Mouse (Mus musculus): ENCODE measurements at regions not wholly inside any gene's neighbourhood (a gene's known extent, or its start where the extent isn't known, plus 50 kb on each side); places are given as distances from the start of the nearest gene placed in this dataset.

GRCm38 (mm10) chr16:54770871-54771270, 526.9 kb downstream of the Zpld1 start:
- no peak overlapping the region for H3K4me2 ChIP-seq (replicated peaks)
- H3K9ac ChIP-seq (replicated peaks): no peak overlapping the region
- 93% methylated on average over 4 of the region's 4 CpGs for WGBS
- ATAC-seq (ENCODE audit: low FRiP score, low read depth): no peak
- no peak overlapping the region for H3K27ac ChIP-seq (replicated peaks)
- no peaks in the 10 kb centered on the region for H3K4me1 ChIP-seq
- no peaks in the 10 kb centered on the region for H3K27me3 ChIP-seq
- no peaks in the 10 kb centered on the region for H3K36me3 ChIP-seq
- no peak overlapping the region for H3K4me3 ChIP-seq
- no peaks in the 10 kb centered on the region for H3K9me3 ChIP-seq

- 89% methylated on average over 1 of the region's 1 CpGs for WGBS
- H3K4me3 ChIP-seq: no peak overlapping the region
- no peaks in the 10 kb centered on the region for H3K4me1 ChIP-seq
- H3K9ac ChIP-seq (replicated peaks): no peak overlapping the region
- H3K9me3 ChIP-seq: no peaks in the 10 kb centered on the region
- no peak overlapping the region for H3K4me2 ChIP-seq (replicated peaks)
- no peak for ATAC-seq (ENCODE audit: low FRiP score, low read depth)
- H3K27ac ChIP-seq (replicated peaks): no peak overlapping the region
- no peaks in the 10 kb centered on the region for H3K36me3 ChIP-seq
- no peaks in the 10 kb centered on the region for H3K27me3 ChIP-seq
These were observed 553.6 kb downstream of the Zpld1 start for GRCm38 (mm10) chr16:54744188-54744587.

GRCm38 (mm10) chr16:54733516-54733915, 564.3 kb downstream of the Zpld1 start:
- no peak overlapping the region for H3K4me2 ChIP-seq (replicated peaks)
- no peaks in the 10 kb centered on the region for H3K36me3 ChIP-seq
- H3K9me3 ChIP-seq: no peaks in the 10 kb centered on the region
- 87% methylated on average over 2 of the region's 2 CpGs for WGBS
- no peak overlapping the region for H3K27ac ChIP-seq (replicated peaks)
- H3K9ac ChIP-seq (replicated peaks): no peak overlapping the region
- H3K4me1 ChIP-seq: no peaks in the 10 kb centered on the region
- H3K27me3 ChIP-seq: no peaks in the 10 kb centered on the region
- H3K4me3 ChIP-seq: no peak overlapping the region
- ATAC-seq (ENCODE audit: low FRiP score, low read depth): no peak

GRCm38 (mm10) chr16:54707880-54708279, 589.9 kb downstream of the Zpld1 start:
- ATAC-seq (ENCODE audit: low FRiP score, low read depth): no peak

GRCm38 (mm10) chr16:54682815-54683214, 615.0 kb downstream of the Zpld1 start:
- ATAC-seq (ENCODE audit: low FRiP score, low read depth): no peak

More at GRCm38 (mm10) chr16:54707880-54708279, 589.9 kb downstream of the Zpld1 start:
- Histone ChIP-seq H3K27me3 (no peaks in the 10 kb centered on the region), H3K9ac (replicated peaks) (no peak overlapping the region), H3K4me3 (no peak overlapping the region), H3K9me3 (no peaks in the 10 kb centered on the region), H3K27ac (replicated peaks) (no peak overlapping the region), H3K4me1 (no peaks in the 10 kb centered on the region), H3K4me2 (replicated peaks) (no peak overlapping the region), H3K36me3 (no peaks in the 10 kb centered on the region)
- WGBS: 82% methylated on average over 3 of the region's 3 CpGs

GRCm38 (mm10) chr16:54648728-54649525, 648.9 kb downstream of the Zpld1 start:
- Histone ChIP-seq H3K9me3 (no peaks in the 10 kb centered on the region), H3K36me3 (no peaks in the 10 kb centered on the region), H3K27me3 (no peaks in the 10 kb centered on the region), H3K9ac (replicated peaks) (no peak overlapping the region), H3K4me2 (replicated peaks) (no peak overlapping the region), H3K4me1 (no peaks in the 10 kb centered on the region), H3K4me3 (no peak overlapping the region), H3K27ac (replicated peaks) (no peak overlapping the region)
- ATAC-seq (ENCODE audit: low FRiP score, low read depth): no peak
- 88% methylated on average over 7 of the region's 7 CpGs for WGBS

More at GRCm38 (mm10) chr16:54682815-54683214, 615.0 kb downstream of the Zpld1 start:
- H3K4me2 ChIP-seq (replicated peaks): no peak overlapping the region
- 27% methylated on average over 4 of the region's 4 CpGs for WGBS
- no peak overlapping the region for H3K4me3 ChIP-seq
- H3K27ac ChIP-seq (replicated peaks): no peak overlapping the region
- H3K4me1 ChIP-seq: no peaks in the 10 kb centered on the region
- no peaks in the 10 kb centered on the region for H3K36me3 ChIP-seq
- H3K9me3 ChIP-seq: no peaks in the 10 kb centered on the region
- no peaks in the 10 kb centered on the region for H3K27me3 ChIP-seq
- H3K9ac ChIP-seq (replicated peaks): no peak overlapping the region

GRCm38 (mm10) chr16:54647821-54648220, 650.0 kb downstream of the Zpld1 start:
- Histone ChIP-seq H3K4me3 (no peak overlapping the region), H3K27me3 (no peaks in the 10 kb centered on the region), H3K9ac (replicated peaks) (no peak overlapping the region), H3K9me3 (no peaks in the 10 kb centered on the region), H3K4me2 (replicated peaks) (no peak overlapping the region), H3K4me1 (no peaks in the 10 kb centered on the region), H3K36me3 (no peaks in the 10 kb centered on the region), H3K27ac (replicated peaks) (no peak overlapping the region)
- WGBS: 81% methylated on average over 2 of the region's 2 CpGs
- ATAC-seq (ENCODE audit: low FRiP score, low read depth): no peak

- Histone ChIP-seq H3K4me3 (no peak overlapping the region), H3K9ac (replicated peaks) (no peak overlapping the region), H3K36me3 (no peaks in the 10 kb centered on the region), H3K27me3 (no peaks in the 10 kb centered on the region), H3K27ac (replicated peaks) (no peak overlapping the region), H3K4me2 (replicated peaks) (no peak overlapping the region), H3K9me3 (no peaks in the 10 kb centered on the region), H3K4me1 (no peaks in the 10 kb centered on the region)
- no peak for ATAC-seq (ENCODE audit: low FRiP score, low read depth)
- 90% methylated on average over 6 of the region's 6 CpGs for WGBS
These were observed 651.5 kb downstream of the Zpld1 start for GRCm38 (mm10) chr16:54646252-54646651.

GRCm38 (mm10) chr16:54629183-54629582, 668.6 kb downstream of the Zpld1 start:
- 94% methylated on average over 1 of the region's 1 CpGs for WGBS
- ATAC-seq (ENCODE audit: low FRiP score, low read depth): peak; percentile 60; the same call in 1 of the 2 replicates
- Histone ChIP-seq H3K4me1 (no peaks in the 10 kb centered on the region), H3K9ac (replicated peaks) (no peak overlapping the region), H3K27ac (replicated peaks) (no peak overlapping the region), H3K9me3 (no peaks in the 10 kb centered on the region), H3K36me3 (no peaks in the 10 kb centered on the region), H3K27me3 (no peaks in the 10 kb centered on the region), H3K4me3 (no peak overlapping the region), H3K4me2 (replicated peaks) (no peak overlapping the region)

- WGBS: 50% methylated on average over 2 of the region's 2 CpGs
- no peaks in the 10 kb centered on the region for H3K4me1 ChIP-seq
- H3K9me3 ChIP-seq: no peaks in the 10 kb centered on the region
- H3K27ac ChIP-seq (replicated peaks): no peak overlapping the region
- no peaks in the 10 kb centered on the region for H3K36me3 ChIP-seq
- ATAC-seq (ENCODE audit: low FRiP score, low read depth): no peak
- H3K4me2 ChIP-seq (replicated peaks): no peak overlapping the region
- no peaks in the 10 kb centered on the region for H3K27me3 ChIP-seq
- H3K9ac ChIP-seq (replicated peaks): no peak overlapping the region
- H3K4me3 ChIP-seq: no peak overlapping the region
These were observed 705.1 kb downstream of the Zpld1 start for GRCm38 (mm10) chr16:54592643-54593042.

Data from midbrain, embryonic 12.5 days (tissue).